Mouse (Mus musculus) left cerebral cortex, postnatal 36 days (tissue): ENCODE results near the gene AC124502.3. TPM values are rescaled to one million over a fixed set of nuclear protein-coding genes. Genes with fewer than 3 reads are reported as not detected.

ENCODE experiments used
- DNase-seq, 2 experiments: peaks; one replicate each; pipeline ENCODE4 v3.0.0; 2021 to 2022; ENCODE audit warnings: low spot score in 2 of 2, mixed read lengths in 1 of 2
- intact Hi-C: fragments of 180-260 bp; cut with DNase I; formaldehyde crosslinking; loops from one replicate; pipeline ENCODE4 v1.15.1; 2025
- total RNA-seq, 2 experiments: library from RNA; stranded (reverse); gene quantifications; 2 replicates each; pipeline ENCODE4 v1.2.3; 2021

The AC124502.3 gene
- total RNA-seq, 2 experiments from 2014 or later, result 4.6 to 6.1 TPM

GRCm38 (mm10) chr19:5052853-5053252, 14.2 kb downstream of the AC124502.3 start:
- intact Hi-C loops, result no loop called here
- DNase-seq, result no peak

- DNase-seq, result peak; percentile 48 to 61
- intact Hi-C loops, result no loop called here
Observed at GRCm38 (mm10) chr19:5053909-5054308, 15.2 kb downstream of the AC124502.3 start.

GRCm38 (mm10) chr19:5056251-5056650, 17.6 kb downstream of the AC124502.3 start:
- intact Hi-C loops, result loop anchor here (2.0 kb wide), 1 partner anchor 17 kb away; no protein-coding TSS in a partner anchor
- peak in 1 of 2 experiments; percentile 29 for DNase-seq

GRCm38 (mm10) chr19:5057876-5058775, 19.4 kb downstream of the AC124502.3 start:
- no peak for DNase-seq
- intact Hi-C loops, result loop anchor here (2.0 kb wide), 1 partner anchor 15 kb away; no protein-coding TSS in a partner anchor

GRCm38 (mm10) chr19:5058801-5059771, 20.4 kb downstream of the AC124502.3 start:
- intact Hi-C loops, result no loop called here
- DNase-seq, result peak in 1 of 2 experiments; percentile 24

- DNase-seq, result no peak
Observed at GRCm38 (mm10) chr19:5060365-5061330, 22.0 kb downstream of the AC124502.3 start.

GRCm38 (mm10) chr19:5062041-5062440, 23.4 kb downstream of the AC124502.3 start:
- DNase-seq, result no peak

More at GRCm38 (mm10) chr19:5060365-5061330, 22.0 kb downstream of the AC124502.3 start:
- intact Hi-C loops, result no loop called here

GRCm38 (mm10) chr19:5062446-5062845, 23.8 kb downstream of the AC124502.3 start:
- no peak for DNase-seq
- intact Hi-C loops, result no loop called here

More at GRCm38 (mm10) chr19:5062041-5062440, 23.4 kb downstream of the AC124502.3 start:
- intact Hi-C loops, result no loop called here

GRCm38 (mm10) chr19:5065104-5065503, 26.4 kb downstream of the AC124502.3 start:
- intact Hi-C loops, result no loop called here
- no peak for DNase-seq

- intact Hi-C loops, result no loop called here
- no peak for DNase-seq
Observed at GRCm38 (mm10) chr19:5067040-5067799, 28.5 kb downstream of the AC124502.3 start.

- intact Hi-C loops, result no loop called here
- peak in 1 of 2 experiments; percentile 23 for DNase-seq
Observed at GRCm38 (mm10) chr19:5067867-5068569, 29.3 kb downstream of the AC124502.3 start, which contains the start of gene Cd248. Cd248 (plus strand) TSS chr19:5068078.

- intact Hi-C loops, result no loop called here
- DNase-seq, result peak in 1 of 2 experiments; percentile 5
Observed at GRCm38 (mm10) chr19:5068570-5069234, 30.0 kb downstream of the AC124502.3 start.

GRCm38 (mm10) chr19:5069486-5069885, 30.8 kb downstream of the AC124502.3 start:
- DNase-seq, result no peak

GRCm38 (mm10) chr19:5069978-5070377, 31.3 kb downstream of the AC124502.3 start:
- intact Hi-C loops, result loop anchor here (5.0 kb wide), 1 partner anchor 53 kb away; no protein-coding TSS in a partner anchor
- no peak for DNase-seq

More at GRCm38 (mm10) chr19:5069486-5069885, 30.8 kb downstream of the AC124502.3 start:
- intact Hi-C loops, result no loop called here

GRCm38 (mm10) chr19:5071077-5071476, 32.4 kb downstream of the AC124502.3 start:
- intact Hi-C loops, result loop anchor here (5.0 kb wide), 1 partner anchor 54 kb away; no protein-coding TSS in a partner anchor
- DNase-seq, result no peak

GRCm38 (mm10) chr19:5071545-5072369, 33.1 kb downstream of the AC124502.3 start:
- intact Hi-C loops, result loop anchor here (2.0 to 5.0 kb wide), 2 partner anchors 15 to 54 kb away; no protein-coding TSS in a partner anchor
- DNase-seq, result peak; percentile 21 to 24
